Mouse (Mus musculus) gastrocnemius, adult 2 months (tissue): Measurements from ENCODE around the gene Bscl2. TPM values are rescaled to one million over a fixed set of nuclear protein-coding genes. Genes with fewer than 3 reads are reported as not detected.
"Not testable (repeated sequence)": the region's sequence is repeated elsewhere in the genome, so short reads cannot be mapped to it uniquely, and the experiment has no call there.

Source experiments
- DNase-seq: peaks from one replicate; pipeline ENCODE4 v3.0.0; 2022
- H3K27ac ChIP-seq: fragments of 200-600 bp; 2 replicates; pipeline ENCODE4 v1.8.1; 2022; ENCODE audit warnings: mild to moderate bottlenecking
- H3K4me3 ChIP-seq: fragments of 200-600 bp; 2 replicates; pipeline ENCODE4 v1.8.1; 2022; ENCODE audit warnings: mild to moderate bottlenecking, moderate library complexity
- CTCF ChIP-seq: fragments of 200-600 bp; IDR thresholded peaks from 2 replicates; pipeline ENCODE4 v1.8.1; 2022; ENCODE audit warnings: antibody characterized with exemption, mild to moderate bottlenecking, moderate library complexity
- intact Hi-C: fragments of 180-260 bp; cut with DNase I; formaldehyde crosslinking; loops from one replicate; pipeline ENCODE4 v1.15.1; 2025
- total RNA-seq, 2 experiments: library from RNA; stranded (reverse); gene quantifications; 2 replicates each; pipeline ENCODE4 v1.2.3; 2021

Gene Bscl2
- total RNA-seq, 2 experiments from 2014 or later, result 16.8 to 18.4 TPM

- H3K27ac ChIP-seq, result no peak overlapping the region
- H3K4me3 ChIP-seq, result no peak overlapping the region
- no peak for TF ChIP-seq CTCF
- intact Hi-C loops, result no loop called here
- DNase-seq, result no peak
These were observed 20.3 kb upstream of the Bscl2 start for GRCm38 (mm10) chr19:8817001-8817400.

- DNase-seq, result no peak
- TF ChIP-seq CTCF, result no peak
- Histone ChIP-seq H3K4me3 (peak overlapping the region; percentile 86), H3K27ac (peak overlapping the region; percentile 100)
- intact Hi-C loops, result loop anchor here (2.0 kb wide), 2 partner anchors 16 to 96 kb away; partner anchors contain the start of genes Slc3a2 and Zbtb3
These were observed 18.9 kb upstream of the Bscl2 start for GRCm38 (mm10) chr19:8818301-8818798.

- intact Hi-C loops, result loop anchor here (2.0 kb wide), 2 partner anchors 16 to 96 kb away; partner anchors contain the start of genes Slc3a2 and Zbtb3
- TF ChIP-seq CTCF, result no peak
These were observed 18.3 kb upstream of the Bscl2 start, which contains the start of gene Ttc9c for GRCm38 (mm10) chr19:8818801-8819595. TSS of gene Ttc9c (minus strand) at chr19:8819333.

GRCm38 (mm10) chr19:8819596-8820423 is 17.5 kb upstream of the Bscl2 start, which contains the start of gene Hnrnpul2:
TSS of gene Hnrnpul2 (plus strand) at chr19:8820010.
- intact Hi-C loops, result loop anchor here (2.0 kb wide), 2 partner anchors 17 to 97 kb away; partner anchors contain the start of genes Slc3a2 and Zbtb3
- TF ChIP-seq CTCF, result no peak
- peak; percentile 99 for DNase-seq
- H3K4me3 ChIP-seq, result peak within 1 kb of the TSS; percentile 86
- peak within 1 kb of the TSS; percentile 100 for H3K27ac ChIP-seq

More at GRCm38 (mm10) chr19:8818801-8819595, 18.3 kb upstream of the Bscl2 start, which contains the start of gene Ttc9c:
- Histone ChIP-seq H3K27ac (peak within 1 kb of the TSS; percentile 100), H3K4me3 (peak within 1 kb of the TSS; percentile 86)
- peak; percentile 97 for DNase-seq

- Histone ChIP-seq H3K4me3 (peak overlapping the region; percentile 86), H3K27ac (peak overlapping the region; percentile 100)
- intact Hi-C loops, result no loop called here
- no peak for DNase-seq
- TF ChIP-seq CTCF, result no peak
These were observed 16.8 kb upstream of the Bscl2 start for GRCm38 (mm10) chr19:8820424-8820956.

GRCm38 (mm10) chr19:8821146-8821545 is 16.1 kb upstream of the Bscl2 start:
- Histone ChIP-seq H3K27ac (peak overlapping the region; percentile 100), H3K4me3 (peak overlapping the region; percentile 86)
- TF ChIP-seq CTCF, result no peak
- DNase-seq, result no peak
- intact Hi-C loops, result no loop called here

- H3K27ac ChIP-seq, result no peak overlapping the region
- no peak for TF ChIP-seq CTCF
- no peak for DNase-seq
- intact Hi-C loops, result no loop called here
- H3K4me3 ChIP-seq, result peak overlapping the region; percentile 86
These were observed 14.6 kb upstream of the Bscl2 start for GRCm38 (mm10) chr19:8822696-8823095.

GRCm38 (mm10) chr19:8829660-8830059 is 7.6 kb upstream of the Bscl2 start, which contains the start of gene AC129217.1:
TSS of gene AC129217.1 (plus strand) at chr19:8829773.
- intact Hi-C loops, result no loop called here
- Histone ChIP-seq H3K4me3 (no peak within 1 kb of the TSS), H3K27ac (no peak within 1 kb of the TSS)
- DNase-seq, result no peak
- TF ChIP-seq CTCF, result no peak

GRCm38 (mm10) chr19:8830664-8831063 is 6.6 kb upstream of the Bscl2 start:
- TF ChIP-seq CTCF, result no peak
- no peak for DNase-seq
- Histone ChIP-seq H3K27ac (no peak overlapping the region), H3K4me3 (no peak overlapping the region)
- intact Hi-C loops, result no loop called here

- Histone ChIP-seq H3K27ac (no peak overlapping the region), H3K4me3 (no peak overlapping the region)
- no peak for DNase-seq
- no peak for TF ChIP-seq CTCF
- intact Hi-C loops, result no loop called here
These were observed 6.0 kb upstream of the Bscl2 start for GRCm38 (mm10) chr19:8831262-8831661.

GRCm38 (mm10) chr19:8832971-8833370 is 4.3 kb upstream of the Bscl2 start:
- Histone ChIP-seq H3K4me3 (no peak overlapping the region), H3K27ac (no peak overlapping the region)
- TF ChIP-seq CTCF, result no peak
- no peak for DNase-seq
- intact Hi-C loops, result no loop called here

- intact Hi-C loops, H3K4me3 ChIP-seq, DNase-seq: not testable (repeated sequence)
- peak overlapping the region; percentile 94; the same call in 1 of the 2 replicates for H3K27ac ChIP-seq
These were observed 940 bp upstream of the Bscl2 start for GRCm38 (mm10) chr19:8836327-8836726.
